Mouse (Mus musculus): ENCODE results near the gene Creb5. TPM values are rescaled to one million over a fixed set of nuclear protein-coding genes. Genes with fewer than 3 reads are reported as not detected.

Gene Creb5
- total RNA-seq, 4 experiments from 2014 or later: 2.5 to 4.4 (median 3.3) TPM

GRCm38 (mm10) chr6:53644971-53645370 lies 357.9 kb downstream of the Creb5 start:
- DNase-seq: no peak

- no peak for DNase-seq
These were observed 362.7 kb downstream of the Creb5 start for GRCm38 (mm10) chr6:53649782-53650181.

GRCm38 (mm10) chr6:53652691-53653090 lies 365.6 kb downstream of the Creb5 start:
- no peak for DNase-seq

- no peak for DNase-seq
These were observed 366.8 kb downstream of the Creb5 start for GRCm38 (mm10) chr6:53653706-53654360.

- DNase-seq: no peak
These were observed 367.3 kb downstream of the Creb5 start for GRCm38 (mm10) chr6:53654361-53654824.

- DNase-seq: no peak
These were observed 369.4 kb downstream of the Creb5 start for GRCm38 (mm10) chr6:53656466-53656865.

- DNase-seq: no peak
These were observed 370.4 kb downstream of the Creb5 start for GRCm38 (mm10) chr6:53657483-53657882.

GRCm38 (mm10) chr6:53662858-53663833 lies 376.1 kb downstream of the Creb5 start:
- DNase-seq: no peak

- DNase-seq: no peak
These were observed 377.7 kb downstream of the Creb5 start for GRCm38 (mm10) chr6:53664759-53665158.

GRCm38 (mm10) chr6:53666503-53666902 lies 379.4 kb downstream of the Creb5 start:
- DNase-seq: no peak

- DNase-seq: no peak
These were observed 391.2 kb downstream of the Creb5 start for GRCm38 (mm10) chr6:53678307-53678706.

GRCm38 (mm10) chr6:53680046-53680445 lies 393.0 kb downstream of the Creb5 start:
- DNase-seq: no peak

GRCm38 (mm10) chr6:53684416-53684815 lies 397.3 kb downstream of the Creb5 start:
- no peak for DNase-seq

- no peak for DNase-seq
These were observed 398.3 kb downstream of the Creb5 start for GRCm38 (mm10) chr6:53685323-53685722.

- DNase-seq: no peak
These were observed 401.9 kb downstream of the Creb5 start for GRCm38 (mm10) chr6:53688762-53689477.

GRCm38 (mm10) chr6:53691006-53691405 lies 403.9 kb downstream of the Creb5 start:
- DNase-seq: no peak

- DNase-seq: no peak
These were observed 408.1 kb downstream of the Creb5 start for GRCm38 (mm10) chr6:53695216-53695615.

GRCm38 (mm10) chr6:53696471-53696870 lies 409.4 kb downstream of the Creb5 start:
- DNase-seq: no peak

GRCm38 (mm10) chr6:53696921-53697320 lies 409.9 kb downstream of the Creb5 start:
- no peak for DNase-seq

GRCm38 (mm10) chr6:53698128-53698749 lies 411.2 kb downstream of the Creb5 start:
- no peak for DNase-seq

GRCm38 (mm10) chr6:53704440-53704839 lies 417.4 kb downstream of the Creb5 start:
- DNase-seq: no peak

GRCm38 (mm10) chr6:53706604-53707330 lies 419.7 kb downstream of the Creb5 start:
- DNase-seq: no peak

All from adrenal gland, adult 8-10 months (tissue).